Mouse (Mus musculus) natural killer cell, adult 2 months (primary cell): Measurements from ENCODE around the gene Gm20388.

Experiments used
- DNase-seq, 2 experiments: peaks; one replicate each; pipeline ENCODE4 v3.0.0; 2022; ENCODE audit warnings: low spot score in 2 of 2

Gm20388 gene

GRCm38 (mm10) chr8:121995112-121995511 is 2084.5 kb downstream of the Gm20388 start:
- peak in 1 of 2 experiments; percentile 10 for DNase-seq

DNA sequence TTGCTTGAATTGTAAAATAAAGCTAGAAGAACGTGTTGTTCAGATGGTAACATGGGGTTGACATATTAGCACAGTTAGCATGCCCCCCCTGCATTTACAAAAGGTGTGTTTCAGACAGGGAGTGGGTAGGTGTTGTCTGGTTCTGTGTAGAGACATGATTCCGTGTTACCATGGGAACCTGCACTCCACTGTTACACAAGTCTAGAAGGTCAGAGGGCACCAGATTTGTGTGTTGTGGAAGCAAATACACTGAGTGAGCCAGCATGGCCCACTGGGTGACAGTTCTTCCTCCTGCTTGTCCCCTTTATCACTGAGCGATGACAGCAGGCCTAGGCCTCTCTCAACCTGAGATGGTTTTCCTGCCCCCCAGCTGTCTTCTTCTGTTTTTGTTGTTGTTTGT is 2085.3 kb downstream of the Gm20388 start:
- DNase-seq, result no peak

- no peak for DNase-seq
Measured at GRCm38 (mm10) chr8:121998631-121999030, 2088.0 kb downstream of the Gm20388 start.

DNA sequence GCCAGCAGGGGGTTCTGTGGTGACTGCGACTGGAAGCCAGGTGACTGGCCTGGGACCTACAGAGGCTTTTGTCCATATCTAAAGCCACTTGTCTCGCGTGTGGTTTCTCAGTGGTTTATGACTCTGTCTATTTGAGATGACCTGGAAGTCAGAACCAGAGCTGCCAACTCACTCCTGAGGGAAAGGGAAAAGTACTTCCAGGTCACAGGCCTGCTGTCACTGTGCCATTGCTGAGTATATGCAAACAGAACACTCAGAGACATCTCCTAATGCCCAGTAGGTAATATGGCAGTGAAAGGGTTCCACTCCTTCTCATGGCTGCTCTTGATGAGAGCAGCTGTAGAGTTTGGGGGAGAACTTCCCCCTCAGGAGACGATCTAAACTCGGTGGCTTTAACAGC is 2088.6 kb downstream of the Gm20388 start:
- no peak for DNase-seq

- no peak for DNase-seq
Measured at GRCm38 (mm10) chr8:122001339-122002115, 2090.9 kb downstream of the Gm20388 start.

GRCm38 (mm10) chr8:122003646-122004045 is 2093.0 kb downstream of the Gm20388 start:
- no peak for DNase-seq

GRCm38 (mm10) chr8:122004131-122004530 is 2093.5 kb downstream of the Gm20388 start:
- no peak for DNase-seq

DNA sequence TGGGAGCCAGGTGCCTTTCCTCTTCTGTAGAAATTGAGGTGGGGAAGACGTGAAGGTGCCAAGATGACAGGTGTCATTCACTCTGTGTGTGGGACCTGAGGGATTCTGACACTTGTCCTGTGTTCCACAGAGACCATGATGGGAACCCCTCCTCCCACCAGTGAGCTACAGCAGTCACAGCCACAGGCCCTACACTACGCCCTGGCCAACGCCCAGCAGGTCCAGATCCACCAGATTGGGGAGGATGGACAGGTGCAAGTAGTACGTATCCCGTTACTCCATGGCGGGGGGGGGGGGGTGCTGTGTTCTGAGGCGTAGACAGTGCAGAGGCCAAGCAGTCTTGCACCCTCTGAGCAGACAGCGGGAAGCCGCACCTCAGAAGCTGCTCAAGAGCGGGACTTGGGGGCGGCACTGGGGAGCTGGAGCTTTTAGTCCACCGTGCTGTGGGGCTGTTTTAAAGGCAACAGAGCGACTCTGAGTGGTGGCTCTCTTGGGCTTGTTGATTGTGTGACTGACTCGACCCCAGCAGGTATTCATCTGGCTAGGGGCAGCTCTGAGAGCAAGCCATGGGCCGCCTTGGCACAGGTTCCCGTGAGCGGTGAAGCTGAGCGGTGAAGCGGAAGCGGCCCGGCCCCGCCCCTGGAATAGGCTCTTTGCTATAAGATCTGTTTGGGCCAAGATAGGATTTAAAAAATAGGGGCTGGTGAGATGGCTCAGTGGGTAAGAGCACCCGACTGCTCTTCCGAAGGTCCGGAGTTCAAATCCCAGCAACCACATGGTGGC is 2095.0 kb downstream of the Gm20388 start:
- no peak for DNase-seq

GRCm38 (mm10) chr8:122006688-122007484 is 2096.2 kb downstream of the Gm20388 start:
- DNase-seq, result no peak

- DNase-seq, result no peak
Measured at GRCm38 (mm10) chr8:122008395-122008794, 2097.8 kb downstream of the Gm20388 start.

GRCm38 (mm10) chr8:122010638-122011037 is 2100.0 kb downstream of the Gm20388 start:
- DNase-seq, result no peak

GRCm38 (mm10) chr8:122011066-122011588 is 2100.5 kb downstream of the Gm20388 start:
- DNase-seq, result no peak

GRCm38 (mm10) chr8:122014606-122015005 is 2104.0 kb downstream of the Gm20388 start:
- DNase-seq, result no peak

DNA sequence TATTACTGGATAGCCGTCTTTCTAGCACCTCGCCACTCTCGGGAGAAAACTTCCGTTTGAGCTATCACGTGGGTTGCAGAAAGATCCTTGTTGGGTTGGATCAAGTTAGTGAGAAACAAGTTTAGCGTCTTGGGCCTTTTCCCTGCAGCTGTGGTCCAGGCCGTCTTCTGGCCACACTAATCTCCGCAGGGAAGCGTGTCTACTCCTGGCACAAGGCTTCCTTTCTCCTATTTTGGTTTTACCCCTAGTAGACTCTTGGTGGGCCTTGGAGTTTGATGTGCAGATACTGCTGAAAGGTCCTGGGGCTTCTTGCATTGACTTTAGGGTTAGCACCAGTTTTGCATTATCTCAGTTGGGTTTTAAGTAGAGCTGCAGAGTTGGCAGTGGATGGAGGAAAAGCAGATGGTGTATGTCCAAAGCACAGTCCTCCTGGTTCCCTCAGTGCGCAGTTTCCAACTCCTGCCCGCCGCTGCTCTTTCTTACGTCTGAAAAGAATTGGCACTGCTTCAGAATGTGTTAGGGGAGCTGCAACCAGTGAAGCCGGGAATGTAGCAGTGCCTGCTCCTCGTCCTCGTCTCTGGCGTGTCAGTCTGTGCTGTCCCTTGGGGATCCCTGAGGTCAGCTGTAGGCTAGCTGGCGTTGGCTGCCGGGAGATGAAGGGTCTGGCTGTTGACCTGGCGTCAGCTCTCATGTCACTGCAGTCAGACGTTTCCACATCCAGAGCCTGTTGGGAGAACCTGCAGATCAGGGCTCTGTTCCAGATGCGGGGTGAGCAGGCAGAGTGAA is 2107.6 kb downstream of the Gm20388 start:
- DNase-seq, result no peak

DNA sequence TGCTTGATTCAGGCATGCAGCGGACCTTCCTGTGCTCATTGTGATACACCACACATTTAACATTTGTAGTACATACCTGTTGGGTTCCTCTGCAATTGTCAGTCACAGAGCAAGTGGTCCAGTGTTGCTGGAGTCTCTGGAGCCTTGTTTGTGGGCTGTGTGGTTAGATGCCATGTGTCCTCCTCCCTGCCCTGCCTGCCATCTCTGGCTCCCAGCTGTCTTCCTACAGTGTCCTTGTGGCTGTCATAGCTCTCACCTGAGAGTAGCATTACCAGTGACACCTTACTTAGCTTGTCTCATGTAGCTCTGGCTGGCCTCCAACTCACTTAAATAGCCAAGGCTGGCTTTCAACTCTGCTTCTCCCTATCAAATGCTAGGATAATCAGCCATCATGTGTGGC is 2108.5 kb downstream of the Gm20388 start:
- no peak for DNase-seq

- DNase-seq, result no peak
Measured at GRCm38 (mm10) chr8:122020050-122020771, 2109.6 kb downstream of the Gm20388 start.

DNA sequence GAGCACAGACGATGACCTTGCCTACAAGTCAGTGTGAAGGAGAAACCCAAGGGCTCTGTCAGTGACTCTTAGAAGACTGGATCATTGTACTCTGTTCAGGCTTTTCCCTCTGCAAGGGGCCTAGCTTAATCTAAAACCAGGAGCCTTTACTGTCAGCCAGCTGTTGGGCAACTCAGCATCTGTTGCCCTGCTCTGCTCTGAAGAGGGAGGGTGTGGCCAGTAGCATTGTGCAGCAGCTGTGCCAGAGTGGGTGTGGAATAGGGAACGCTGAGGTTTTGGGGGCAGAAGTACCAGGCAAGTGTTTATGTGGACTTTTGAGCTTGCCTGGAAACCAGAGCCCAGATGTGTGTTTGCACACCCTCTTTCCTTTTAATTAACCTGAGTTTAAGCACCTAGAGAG is 2111.1 kb downstream of the Gm20388 start:
- no peak for DNase-seq

DNA sequence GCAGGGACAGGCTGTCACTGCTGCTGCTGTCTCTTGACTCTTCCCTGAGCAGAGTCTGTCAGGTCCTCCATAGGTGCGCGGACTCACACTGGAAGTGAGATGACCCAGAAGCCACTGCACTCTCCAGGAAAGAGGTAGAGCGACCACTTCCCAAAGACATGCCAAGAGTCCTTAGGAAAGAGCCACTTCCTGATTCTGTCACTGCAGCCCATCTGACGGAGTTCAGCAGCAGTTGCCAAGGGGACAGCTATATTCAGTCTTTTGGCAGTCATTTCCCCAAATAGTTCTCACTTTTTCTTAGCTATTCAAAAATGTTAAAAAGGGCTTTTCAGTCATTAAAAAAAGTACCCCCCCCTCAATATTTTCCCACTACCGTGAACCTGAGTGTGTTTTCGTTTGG is 2111.6 kb downstream of the Gm20388 start:
- DNase-seq, result no peak

- DNase-seq, result no peak
Measured at GRCm38 (mm10) chr8:122022705-122023104, 2112.1 kb downstream of the Gm20388 start.

DNA sequence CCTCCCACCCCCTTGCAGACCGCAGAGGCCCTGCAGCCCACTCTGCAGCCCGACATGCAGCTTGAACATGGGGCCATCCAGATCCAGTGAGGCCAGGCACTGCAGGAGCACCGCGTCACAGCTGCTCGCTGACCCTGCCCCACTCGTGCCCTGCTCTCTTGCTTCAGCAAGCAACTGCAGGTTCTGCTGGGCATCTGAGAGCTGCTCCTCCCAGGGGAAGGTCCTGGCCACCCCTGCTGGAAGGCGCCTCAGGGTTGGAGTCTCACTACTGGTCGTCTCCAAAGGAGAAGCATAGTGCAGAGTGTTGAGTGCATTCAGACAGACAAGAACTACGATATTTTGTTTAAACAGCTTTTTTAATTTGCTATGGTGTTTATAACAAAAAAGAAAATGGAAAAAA is 2114.9 kb downstream of the Gm20388 start:
- DNase-seq, result no peak

DNA sequence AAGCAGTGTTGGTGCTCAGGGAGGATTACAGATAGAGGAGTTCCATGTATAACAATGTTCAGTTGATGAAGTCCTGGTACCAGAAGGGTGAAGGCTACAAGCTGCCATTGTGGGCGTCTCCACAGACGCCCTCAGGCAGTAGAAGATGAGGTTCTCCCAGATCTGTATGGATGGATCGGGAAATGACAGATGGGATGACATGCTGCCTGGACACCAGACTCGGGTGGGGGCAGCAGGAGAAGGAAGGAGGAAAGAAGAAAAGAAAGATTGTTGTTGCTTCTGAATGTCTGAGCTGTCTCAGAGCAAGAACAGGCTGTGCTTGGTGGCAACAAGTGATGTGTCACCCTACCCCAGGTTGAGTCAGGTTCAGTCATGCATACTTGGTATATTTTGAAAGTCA is 2117.5 kb downstream of the Gm20388 start:
- no peak for DNase-seq
